Mouse (Mus musculus) forebrain, embryonic 14.5 days (tissue): ENCODE data around the gene Acadm. TPM values are rescaled to one million over a fixed set of nuclear protein-coding genes. Genes with fewer than 3 reads are reported as not detected.

Experiments used
- ATAC-seq: fragments of 200-750 bp; cut with Nextera tagmentation; 2 replicates; pipeline ENCODE4 v1.8.0; 2017; ENCODE audit warnings: mild to moderate bottlenecking, moderate library complexity
- DNase-seq: peaks from one replicate; pipeline ENCODE4 v3.0.0-alpha.2; 2015; ENCODE audit warnings: low spot score
- H3K27ac ChIP-seq: fragments of 300-500 bp; sonication (generic); 2 replicates; pipeline ENCODE4 v1.5.1; 2014; ENCODE audit warnings: low read depth, mild to moderate bottlenecking, control low read depth, low read length, moderate library complexity
- H3K27me3 ChIP-seq: fragments of 300-500 bp; sonication (generic); replicated peaks from 2 replicates; pipeline ENCODE4 v1.6.1; 2014; ENCODE audit warnings: low read length, control low read depth, mixed read lengths; ENCODE audit not compliant: control insufficient read depth, insufficient read depth
- H3K36me3 ChIP-seq: fragments of 300-500 bp; sonication (generic); 2 replicates; pipeline ENCODE4 v1.6.1; 2014; ENCODE audit warnings: low read length, control low read depth; ENCODE audit not compliant: control insufficient read depth, insufficient read depth
- H3K4me1 ChIP-seq: fragments of 300-500 bp; sonication (generic); 2 replicates; pipeline ENCODE4 v1.6.1; 2014; ENCODE audit warnings: antibody characterized with exemption, low read length, control low read depth; ENCODE audit not compliant: control insufficient read depth, insufficient read depth
- H3K4me2 ChIP-seq: fragments of 300-500 bp; sonication (generic); 2 replicates; pipeline ENCODE4 v1.6.1; 2014; ENCODE audit warnings: mild to moderate bottlenecking, control low read depth, low read length
- H3K4me3 ChIP-seq: fragments of 300-500 bp; sonication (generic); 2 replicates; pipeline ENCODE4 v1.5.1; 2014; ENCODE audit warnings: low read depth, low read length, control low read depth
- H3K9ac ChIP-seq: fragments of 300-500 bp; sonication (generic); 2 replicates; pipeline ENCODE4 v1.6.1; 2014; ENCODE audit warnings: mild to moderate bottlenecking, low read length, control low read depth, moderate library complexity
- H3K9me3 ChIP-seq: fragments of 300-500 bp; sonication (generic); replicated peaks from 2 replicates; pipeline ENCODE4 v1.6.1; 2016; ENCODE audit warnings: low read length, control low read depth, mixed read lengths; ENCODE audit not compliant: control insufficient read depth
- WGBS: fragments of 180-500 bp; shearing (Covaris S2); extraction: QIAGEN DNeasy Blood & Tissue Kit; methylation state at CpG from one replicate; pipeline ENCODE4 v1.1.7; 2014; 5-methylcytosine and 5-hydroxymethylcytosine counted together
- polyA plus RNA-seq: library from polyadenylated mRNA; unstranded; fragments of >200 nt; fragmentation: Nextera tagmentation; extraction: Ambion mirVana; gene quantifications from 2 replicates; pipeline ENCODE4 v1.2.1, GENCODE M21; 2014

Acadm gene
- polyA plus RNA-seq, 1 experiment from 2014 or later: 42.1 TPM

GRCm38 (mm10) chr3:153926333-153926732, 18.1 kb downstream of the Acadm start:
- Histone ChIP-seq H3K36me3 (peaks cover 22% of the 10 kb centered on the region), H3K9ac (no peak overlapping the region), H3K27me3 (no peaks in the 10 kb centered on the region), H3K4me2 (no peak overlapping the region), H3K27ac (no peak overlapping the region), H3K4me1 (no peaks in the 10 kb centered on the region), H3K9me3 (no peaks in the 10 kb centered on the region), H3K4me3 (no peak overlapping the region)
- 93% methylated on average over 7 of the region's 7 CpGs for WGBS
- ATAC-seq: no peak
- DNase-seq: no peak

GRCm38 (mm10) chr3:153921147-153921910, 23.1 kb downstream of the Acadm start:
- 93% methylated on average over 10 of the region's 10 CpGs for WGBS
- Histone ChIP-seq H3K4me3 (no peak overlapping the region), H3K4me2 (no peak overlapping the region), H3K4me1 (no peaks in the 10 kb centered on the region), H3K27ac (no peak overlapping the region), H3K9ac (no peak overlapping the region), H3K27me3 (no peaks in the 10 kb centered on the region), H3K9me3 (no peaks in the 10 kb centered on the region), H3K36me3 (peaks cover 13% of the 10 kb centered on the region)
- ATAC-seq (no peak), DNase-seq (no peak)

GRCm38 (mm10) chr3:153917200-153917599, 27.2 kb downstream of the Acadm start:
- Histone ChIP-seq H3K4me2 (no peak overlapping the region), H3K36me3 (no peaks in the 10 kb centered on the region; the same call in 1 of the 2 replicates), H3K27me3 (no peaks in the 10 kb centered on the region), H3K9me3 (no peaks in the 10 kb centered on the region), H3K9ac (no peak overlapping the region), H3K4me3 (no peak overlapping the region), H3K27ac (no peak overlapping the region), H3K4me1 (no peaks in the 10 kb centered on the region)
- WGBS: 0% methylated on average over 1 of the region's 1 CpGs
- ATAC-seq (no peak), DNase-seq (peak; percentile 27)

- Histone ChIP-seq H3K27me3 (no peaks in the 10 kb centered on the region), H3K27ac (peak overlapping the region; percentile 91), H3K36me3 (peaks cover 28% of the 10 kb centered on the region), H3K9me3 (no peaks in the 10 kb centered on the region), H3K4me2 (peak overlapping the region; percentile 79), H3K4me1 (peaks cover 14% of the 10 kb centered on the region), H3K4me3 (peak overlapping the region; percentile 63), H3K9ac (peak overlapping the region; percentile 93)
- 65% methylated on average over 6 of the region's 6 CpGs for WGBS
- ATAC-seq: no peak
- DNase-seq: no peak
Observed at GRCm38 (mm10) chr3:153913510-153914243, 30.8 kb downstream of the Acadm start.

- peak within 1 kb of the TSS; percentile 79 for H3K4me2 ChIP-seq
- no peaks in the 10 kb centered on the region for H3K9me3 ChIP-seq
- H3K36me3 ChIP-seq: peaks cover 36% of the 10 kb centered on the region
- WGBS: under 1% methylated on average over 61 of the region's 65 CpGs
- DNase-seq: peak; percentile 95
- peaks cover 18% of the 10 kb centered on the region for H3K4me1 ChIP-seq
- peak within 1 kb of the TSS; percentile 93 for H3K9ac ChIP-seq
- H3K27ac ChIP-seq: peak within 1 kb of the TSS; percentile 91
- H3K4me3 ChIP-seq: peak within 1 kb of the TSS; percentile 63
- H3K27me3 ChIP-seq: no peaks in the 10 kb centered on the region
- ATAC-seq: peak; percentile 99
Observed at GRCm38 (mm10) chr3:153912546-153913509, 31.6 kb downstream of the Acadm start, which contains the start of gene Rabggtb. Gene Rabggtb (minus strand): TSS chr3:153913009.

GRCm38 (mm10) chr3:153911882-153912440, 32.5 kb downstream of the Acadm start:
- Histone ChIP-seq H3K9ac (peak overlapping the region; percentile 93), H3K9me3 (no peaks in the 10 kb centered on the region), H3K4me3 (peak overlapping the region; percentile 63), H3K27me3 (no peaks in the 10 kb centered on the region), H3K36me3 (peaks cover 45% of the 10 kb centered on the region), H3K27ac (0 out of 2 replicates have a peak overlapping the region, but pooled peaks have one; percentile 91), H3K4me1 (peaks cover 18% of the 10 kb centered on the region), H3K4me2 (peak overlapping the region; percentile 79)
- no peak for DNase-seq
- ATAC-seq: no peak
- WGBS: 5% methylated on average over 12 of the region's 12 CpGs

GRCm38 (mm10) chr3:153911197-153911881, 33.1 kb downstream of the Acadm start:
- H3K4me3 ChIP-seq: peak overlapping the region; percentile 63
- DNase-seq (no peak), ATAC-seq (no peak)
- no peaks in the 10 kb centered on the region for H3K27me3 ChIP-seq
- H3K4me2 ChIP-seq: peak overlapping the region; percentile 79
- H3K27ac ChIP-seq: no peak overlapping the region
- 44% methylated on average over 8 of the region's 8 CpGs for WGBS
- H3K9ac ChIP-seq: peak overlapping the region; percentile 93
- H3K36me3 ChIP-seq: peaks cover 51% of the 10 kb centered on the region
- no peaks in the 10 kb centered on the region for H3K9me3 ChIP-seq
- peaks cover 18% of the 10 kb centered on the region for H3K4me1 ChIP-seq

GRCm38 (mm10) chr3:153910489-153910888, 33.9 kb downstream of the Acadm start:
- no peak overlapping the region for H3K27ac ChIP-seq
- DNase-seq (no peak), ATAC-seq (no peak)
- H3K4me2 ChIP-seq: peak overlapping the region; percentile 79; the same call in 1 of the 2 replicates
- H3K4me3 ChIP-seq: no peak overlapping the region
- peaks cover 18% of the 10 kb centered on the region for H3K4me1 ChIP-seq
- H3K9me3 ChIP-seq: no peaks in the 10 kb centered on the region
- no peaks in the 10 kb centered on the region for H3K27me3 ChIP-seq
- H3K9ac ChIP-seq: no peak overlapping the region; the same call in 1 of the 2 replicates
- H3K36me3 ChIP-seq: peaks cover 60% of the 10 kb centered on the region
- WGBS: 79% methylated on average over 7 of the region's 7 CpGs
